Mouse (Mus musculus) kidney, postnatal 0 days (tissue): ENCODE measurements around the gene Hoxc9. TPM values are rescaled to one million over a fixed set of nuclear protein-coding genes. Genes with fewer than 3 reads are reported as not detected.
A peak's percentile ranks its signal among the peaks of the same experiment; 100 is the strongest.

ENCODE experiments used
- ATAC-seq: fragments of 200-750 bp; cut with Nextera tagmentation; replicated peaks from 2 replicates; pipeline ENCODE4 v1.8.0; 2017; ENCODE audit warnings: low read depth, moderate number of reproducible peaks, moderate TSS enrichment, moderate library complexity; ENCODE audit not compliant: low FRiP score
- DNase-seq: peaks from one replicate; pipeline ENCODE4 v3.0.0-alpha.2; 2016; ENCODE audit warnings: low spot score
- H3K27ac ChIP-seq: fragments of 300-500 bp; sonication (generic); 2 replicates; pipeline ENCODE4 v1.5.1; 2014; ENCODE audit warnings: mild to moderate bottlenecking
- H3K27me3 ChIP-seq: fragments of 300-500 bp; sonication (generic); 2 replicates; pipeline ENCODE4 v1.6.1; 2014; ENCODE audit warnings: low read length, mixed read lengths; ENCODE audit not compliant: insufficient read depth
- H3K36me3 ChIP-seq: fragments of 300-500 bp; sonication (generic); 2 replicates; pipeline ENCODE4 v1.6.1; 2014; ENCODE audit warnings: low read length, mixed read lengths; ENCODE audit not compliant: insufficient read depth
- H3K4me1 ChIP-seq: fragments of 300-500 bp; sonication (generic); replicated peaks from 2 replicates; pipeline ENCODE4 v1.6.1; 2014; ENCODE audit warnings: antibody characterized with exemption, low read length, mixed read lengths; ENCODE audit not compliant: insufficient read depth
- H3K4me2 ChIP-seq: fragments of 300-500 bp; sonication (generic); 2 replicates; pipeline ENCODE4 v1.6.1; 2014; ENCODE audit warnings: mild to moderate bottlenecking, low read length, moderate library complexity, mixed read lengths
- H3K4me3 ChIP-seq: fragments of 300-500 bp; sonication (generic); replicated peaks from 2 replicates; pipeline ENCODE4 v1.5.1; 2014; ENCODE audit warnings: low read depth, low read length
- H3K9ac ChIP-seq: fragments of 300-500 bp; sonication (generic); 2 replicates; pipeline ENCODE4 v1.6.1; 2014; ENCODE audit warnings: low read depth, low read length
- H3K9me3 ChIP-seq: fragments of 300-500 bp; sonication (generic); replicated peaks from 2 replicates; pipeline ENCODE4 v1.6.1; 2016; ENCODE audit warnings: low read length, inconsistent platforms, mixed read lengths
- CTCF ChIP-seq: IDR thresholded peaks from 2 replicates; pipeline ENCODE4 v1.5.1; 2016; ENCODE audit warnings: antibody characterized with exemption, low read depth, mild to moderate bottlenecking, moderate library complexity
- WGBS: fragments of 180-500 bp; shearing (Covaris S2); extraction: QIAGEN DNeasy Blood & Tissue Kit; methylation state at CpG from one replicate; pipeline ENCODE4 v1.1.7; 2014; 5-methylcytosine and 5-hydroxymethylcytosine counted together
- polyA plus RNA-seq: library from polyadenylated mRNA; unstranded; fragments of >200 nt; fragmentation: Nextera tagmentation; extraction: Ambion mirVana; gene quantifications from 2 replicates; pipeline ENCODE4 v1.2.1, GENCODE M21; 2015

Hoxc9 gene
- polyA plus RNA-seq, 1 experiment from 2014 or later: 12.4 TPM

DNA sequence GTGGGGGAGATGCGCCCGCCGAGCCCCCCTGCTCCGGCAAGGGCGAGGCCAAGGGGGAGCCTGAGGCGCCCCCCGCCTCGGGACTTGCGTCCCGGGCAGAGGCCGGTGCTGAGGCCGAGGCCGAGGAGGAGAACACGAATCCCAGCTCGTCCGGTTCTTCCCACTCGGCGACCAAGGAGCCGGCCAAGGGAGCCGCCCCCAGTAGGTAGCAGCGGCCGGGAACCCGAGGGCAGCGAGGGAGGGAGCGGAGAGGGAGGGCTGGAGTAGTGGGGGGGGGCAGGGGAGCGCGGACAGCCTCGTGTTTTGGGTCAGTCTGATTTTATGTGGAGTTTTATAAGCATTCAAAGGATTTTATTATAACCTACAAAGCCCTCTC, 21.2 kb upstream of the Hoxc9 start:
- Histone ChIP-seq H3K4me3 (peak overlapping the region; percentile 59), H3K4me1 (peaks cover 14% of the 10 kb centered on the region), H3K27ac (peak overlapping the region; percentile 82), H3K4me2 (peak overlapping the region; percentile 85), H3K27me3 (peaks cover 28% of the 10 kb centered on the region), H3K9me3 (no peaks in the 10 kb centered on the region), H3K36me3 (no peaks in the 10 kb centered on the region), H3K9ac (peak overlapping the region; percentile 72)
- 0% methylated on average over 28 of the region's 28 CpGs for WGBS
- DNase-seq (peak; percentile 53), ATAC-seq (peak; percentile 37; the same call in 1 of the 2 replicates)
- TF ChIP-seq CTCF: no peak

DNA sequence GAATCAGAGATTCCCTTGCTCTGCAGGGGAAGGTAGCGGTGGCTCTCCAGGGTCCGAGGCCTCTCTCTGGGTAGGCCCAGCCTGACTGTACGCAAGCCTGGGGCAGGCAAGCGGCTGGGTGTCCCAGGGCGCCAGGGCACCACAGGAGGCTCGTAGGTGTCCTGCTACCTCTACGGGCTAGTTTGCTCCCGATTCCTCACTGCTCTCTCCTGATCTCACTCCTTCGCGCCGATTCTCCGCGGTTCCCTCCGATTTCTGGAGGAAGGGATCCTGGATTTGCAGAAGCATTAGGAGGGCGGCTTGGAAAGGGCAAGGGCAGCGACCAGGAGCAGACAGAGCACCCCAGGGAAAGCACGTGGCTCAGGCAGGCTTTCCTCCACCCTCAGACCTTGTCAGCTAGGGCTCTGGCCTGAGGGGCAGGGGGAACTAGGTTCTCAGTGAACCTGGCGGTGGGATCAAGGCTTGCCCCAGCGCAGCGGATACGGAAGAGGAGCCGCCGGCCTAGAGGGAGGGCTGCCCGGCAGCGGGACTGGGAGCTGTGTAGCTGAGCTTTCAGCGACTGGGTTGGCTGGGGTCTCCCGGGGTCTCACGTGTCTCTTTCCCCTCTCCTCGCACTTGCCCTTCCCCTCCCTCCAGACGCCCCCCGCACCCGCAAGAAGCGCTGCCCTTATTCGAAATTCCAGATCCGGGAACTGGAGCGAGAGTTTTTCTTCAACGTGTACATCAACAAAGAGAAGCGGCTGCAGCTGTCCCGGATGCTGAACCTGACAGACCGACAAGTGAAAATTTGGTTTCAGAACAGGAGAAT, 20.2 kb upstream of the Hoxc9 start:
- ATAC-seq: no peak
- TF ChIP-seq CTCF: no peak
- peak overlapping the region; percentile 59 for H3K4me3 ChIP-seq
- no peaks in the 10 kb centered on the region for H3K36me3 ChIP-seq
- H3K9ac ChIP-seq: peak overlapping the region; percentile 72
- DNase-seq: peak; percentile 65
- whole genome bisulfite sequencing: 2% methylated on average over 39 of the region's 40 CpGs
- peaks cover 20% of the 10 kb centered on the region for H3K4me1 ChIP-seq
- peaks cover 20% of the 10 kb centered on the region for H3K27me3 ChIP-seq
- no peaks in the 10 kb centered on the region for H3K9me3 ChIP-seq
- H3K4me2 ChIP-seq: peak overlapping the region; percentile 85
- H3K27ac ChIP-seq: peak overlapping the region; percentile 82

DNA sequence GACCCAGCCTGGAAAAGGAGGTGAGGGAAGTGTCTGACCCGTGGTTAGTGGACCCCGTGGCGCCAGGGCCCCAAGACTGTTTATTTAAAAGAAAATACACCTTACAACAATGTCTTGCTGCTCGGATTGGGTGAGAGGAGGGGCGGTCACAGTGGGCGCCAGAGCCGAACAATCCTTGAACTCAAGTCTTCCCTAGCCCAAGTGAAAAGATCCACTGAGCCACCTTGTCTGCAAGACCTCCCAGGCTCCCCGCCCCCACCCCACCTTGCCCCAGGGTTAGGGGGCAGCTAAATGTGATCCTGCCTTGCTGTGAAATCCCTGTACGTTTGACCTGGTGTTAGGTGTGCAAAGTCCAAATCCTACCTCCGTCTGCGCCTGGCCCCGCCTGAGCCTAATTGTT, 19.3 kb upstream of the Hoxc9 start:
- 0 out of 2 replicates have a peak, but pooled peaks have one; percentile 7 for ATAC-seq
- 13% methylated on average over 12 of the region's 12 CpGs for WGBS
- H3K4me3 ChIP-seq: 0 out of 2 replicates have a peak overlapping the region, but pooled peaks have one; percentile 59
- no peak for TF ChIP-seq CTCF
- H3K27me3 ChIP-seq: peaks cover 14% of the 10 kb centered on the region
- H3K27ac ChIP-seq: peak overlapping the region; percentile 82; the same call in 1 of the 2 replicates
- DNase-seq: peak; percentile 49
- H3K4me2 ChIP-seq: peak overlapping the region; percentile 85
- peak overlapping the region; percentile 24 for H3K9ac ChIP-seq
- no peaks in the 10 kb centered on the region for H3K9me3 ChIP-seq
- no peaks in the 10 kb centered on the region for H3K36me3 ChIP-seq
- H3K4me1 ChIP-seq: peaks cover 26% of the 10 kb centered on the region

DNA sequence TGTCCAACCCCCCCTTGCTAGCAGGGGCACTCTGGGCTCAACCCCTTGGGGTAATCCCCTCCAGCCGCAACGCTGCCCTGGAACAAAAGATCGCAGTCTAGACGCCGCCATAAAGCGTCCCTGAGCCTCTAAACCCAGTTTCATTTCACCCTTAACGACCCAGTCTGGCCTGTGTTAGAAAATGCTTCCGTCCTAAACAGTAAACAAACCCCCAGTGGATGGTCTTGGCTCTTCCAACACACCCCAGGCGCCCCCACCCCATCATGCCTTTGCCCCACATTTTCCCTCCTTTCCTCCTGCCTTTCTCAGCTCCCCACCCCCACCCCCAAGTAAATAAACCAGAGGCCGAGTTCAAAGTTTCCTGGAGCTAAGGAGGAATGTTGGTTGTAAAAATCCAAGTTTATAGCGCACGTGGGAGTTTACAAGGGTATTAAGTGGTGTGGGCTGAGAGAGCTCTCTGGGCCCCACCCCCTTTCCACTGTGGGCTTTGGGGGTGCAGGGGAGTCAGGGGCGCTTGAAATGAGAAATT, 16.5 kb upstream of the Hoxc9 start:
- ATAC-seq (peak; percentile 38; the same call in 1 of the 2 replicates), DNase-seq (peak; percentile 94)
- 2% methylated on average over 12 of the region's 13 CpGs for WGBS
- no peaks in the 10 kb centered on the region for H3K36me3 ChIP-seq
- peak overlapping the region; percentile 62 for H3K9ac ChIP-seq
- no peak for TF ChIP-seq CTCF
- peak overlapping the region; percentile 28 for H3K4me3 ChIP-seq
- H3K9me3 ChIP-seq: no peaks in the 10 kb centered on the region
- H3K4me2 ChIP-seq: peak overlapping the region; percentile 90
- no peaks in the 10 kb centered on the region for H3K27me3 ChIP-seq
- H3K4me1 ChIP-seq: peaks cover 25% of the 10 kb centered on the region
- peak overlapping the region; percentile 90 for H3K27ac ChIP-seq

DNA sequence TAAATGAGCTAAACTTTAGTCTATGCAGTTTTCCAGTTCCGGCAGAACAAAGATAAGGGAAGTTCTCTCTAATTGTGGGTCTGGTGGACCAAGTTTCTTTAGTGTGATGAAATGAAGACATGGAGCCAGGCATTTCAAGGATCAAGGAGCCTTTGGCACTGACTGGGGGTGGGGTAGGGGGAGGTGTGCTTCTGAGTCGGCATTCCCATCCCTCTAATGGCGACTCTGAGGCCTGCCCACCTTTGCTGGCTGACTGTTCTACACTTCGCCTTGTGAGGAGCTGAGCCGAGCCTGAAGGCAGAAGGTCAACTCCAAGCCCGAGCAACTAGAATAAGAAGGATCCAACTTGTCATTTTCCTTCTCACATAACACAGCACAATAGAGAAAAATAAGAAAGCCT, 14.5 kb upstream of the Hoxc9 start:
- Histone ChIP-seq H3K4me2 (peak overlapping the region; percentile 90), H3K4me3 (peak overlapping the region; percentile 24), H3K27ac (peak overlapping the region; percentile 90), H3K9ac (peak overlapping the region; percentile 46; the same call in 1 of the 2 replicates), H3K27me3 (no peaks in the 10 kb centered on the region), H3K36me3 (no peaks in the 10 kb centered on the region), H3K9me3 (no peaks in the 10 kb centered on the region), H3K4me1 (peaks cover 25% of the 10 kb centered on the region)
- ATAC-seq (no peak), DNase-seq (peak; percentile 82)
- TF ChIP-seq CTCF: no peak
- WGBS: 2% methylated on average over 6 of the region's 6 CpGs

DNA sequence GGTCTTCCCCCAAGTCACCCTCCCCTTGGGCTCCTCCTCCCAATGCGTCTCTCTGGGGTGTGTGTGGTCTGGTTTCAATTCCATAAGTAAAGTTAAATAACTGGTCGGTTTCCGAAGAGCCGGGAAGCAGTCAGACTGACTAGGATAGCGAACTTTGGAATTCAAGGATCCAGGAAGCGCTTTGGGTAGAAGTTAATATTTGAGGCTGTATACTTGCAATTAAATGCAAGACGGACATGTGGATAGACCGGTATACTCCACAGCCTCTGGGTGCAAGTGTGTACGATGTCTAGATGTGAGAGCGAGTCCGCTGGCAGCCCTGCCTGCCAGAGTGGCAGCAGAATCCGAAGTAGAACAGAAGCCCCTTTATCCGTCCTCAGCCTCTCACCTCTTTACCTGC, 13.7 kb upstream of the Hoxc9 start:
- Histone ChIP-seq H3K27ac (peak overlapping the region; percentile 91), H3K27me3 (no peaks in the 10 kb centered on the region), H3K36me3 (no peaks in the 10 kb centered on the region)

More for the DNA sequence above, 13.7 kb upstream of the Hoxc9 start:
- 10% methylated on average over 13 of the region's 13 CpGs for WGBS
- Histone ChIP-seq H3K9ac (peak overlapping the region; percentile 74), H3K4me2 (peak overlapping the region; percentile 90), H3K4me1 (peaks cover 18% of the 10 kb centered on the region), H3K9me3 (no peaks in the 10 kb centered on the region), H3K4me3 (peak overlapping the region; percentile 51)
- no peak for ATAC-seq
- TF ChIP-seq CTCF: no peak
- peak; percentile 83 for DNase-seq
